Mouse (Mus musculus): Measurements from ENCODE around the gene Hist3h2ba.

GRCm38 (mm10) chr11:58993091-58993670 is 44.5 kb downstream of the Hist3h2ba start:
- TF ChIP-seq CTCF (IDR thresholded peaks at IDR 0.05; ENCODE audit: low read depth) (no peak), EP300 (IDR thresholded peaks at IDR 0.05; ENCODE audit: low read depth) (no peak)
